Mouse (Mus musculus): Measurements from ENCODE around the gene Myrfl. TPM values are rescaled to one million over a fixed set of nuclear protein-coding genes. Genes with fewer than 3 reads are reported as not detected.

Myrfl gene
- total RNA-seq, 2 experiments from 2014 or later = 0.09 TPM; not detected in 1

Other genes with a start within 250 kb of the Myrfl start
- gene Rab3ip, start 53.9 kb upstream of the Myrfl start, total RNA-seq (2015) = 5.6 and 6.0 TPM in 2 replicates
- 8.2 and 14.5 TPM in 2 replicates for gene Rab3ip, start 53.9 kb upstream of the Myrfl start, total RNA-seq (2017)
- not detected in 2 replicates for gene Gm10271, start 75.7 kb upstream of the Myrfl start, total RNA-seq (2015)
- gene Gm10271, start 75.7 kb upstream of the Myrfl start, total RNA-seq (2017) = not detected in 2 replicates
- not detected in 2 replicates for gene Best3, start 89.4 kb upstream of the Myrfl start, total RNA-seq (2015)
- not detected in 2 replicates for gene Best3, start 89.4 kb upstream of the Myrfl start, total RNA-seq (2017)
- gene Lrrc10, start 148.4 kb upstream of the Myrfl start, total RNA-seq (2015) = not detected in 2 replicates
- not detected in 2 replicates for gene Lrrc10, start 148.4 kb upstream of the Myrfl start, total RNA-seq (2017)
- 265 and 283 TPM in 2 replicates for gene Cct2, start 166.9 kb upstream of the Myrfl start, total RNA-seq (2015)
- 250 and 266 TPM in 2 replicates for gene Cct2, start 166.9 kb upstream of the Myrfl start, total RNA-seq (2017)

All from megakaryocyte, adult 5-6 weeks (primary cell).